Mouse (Mus musculus) thymus, postnatal 10 days (tissue): ENCODE measurements around the gene Olfr510.
"Not testable (repeated sequence)": the region's sequence is repeated elsewhere in the genome, so short reads cannot be mapped to it uniquely, and the experiment has no call there.

Experiments
- DNase-seq, 2 experiments: peaks; one replicate each; pipeline ENCODE4 v3.0.0; 2021; ENCODE audit warnings: low spot score in 2 of 2

Olfr510 gene

GRCm38 (mm10) chr7:108666118-108666517 lies at the start of gene Olfr510:
Gene Olfr510 (plus strand): TSS chr7:108666418.
- DNase-seq, result no peak

- not testable (repeated sequence) for DNase-seq
Measured at GRCm38 (mm10) chr7:108616781-108617180, 49.4 kb upstream of the Olfr510 start.

- no peak for DNase-seq
Measured at GRCm38 (mm10) chr7:108621514-108621913, 44.7 kb upstream of the Olfr510 start, which contains the start of gene Olfr507. Gene Olfr507 (plus strand): TSS chr7:108621814.

- DNase-seq, result no peak
Measured at GRCm38 (mm10) chr7:108629694-108630093, 36.5 kb upstream of the Olfr510 start, which contains the start of gene Olfr508. Gene Olfr508 (plus strand): TSS chr7:108629994.

DNA sequence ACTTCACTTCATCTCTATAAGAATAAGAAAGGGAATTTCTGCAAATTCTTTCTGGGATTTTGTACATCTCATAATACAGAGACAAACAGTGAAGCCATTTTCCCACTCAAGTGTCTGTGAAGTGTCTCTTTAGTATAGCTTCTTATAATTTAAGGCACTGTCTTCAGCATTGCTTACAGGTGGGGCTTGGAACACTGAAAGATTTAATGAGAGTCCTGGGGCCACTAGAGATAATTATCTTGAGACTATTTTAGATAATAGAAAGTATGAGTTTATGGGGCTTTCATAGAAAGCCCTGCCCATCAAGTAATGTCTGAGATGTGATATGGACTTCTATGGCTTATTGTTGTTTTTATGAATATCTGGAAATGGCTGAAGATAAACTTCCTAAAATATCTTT lies 14.4 kb upstream of the Olfr510 start, which contains the start of gene Olfr509:
TSS of gene Olfr509 (minus strand) at position 101 of the 400 bp plus-strand sequence.
- no peak for DNase-seq

- DNase-seq, result no peak
Measured at GRCm38 (mm10) chr7:108662419-108662818, 3.8 kb upstream of the Olfr510 start.

DNA sequence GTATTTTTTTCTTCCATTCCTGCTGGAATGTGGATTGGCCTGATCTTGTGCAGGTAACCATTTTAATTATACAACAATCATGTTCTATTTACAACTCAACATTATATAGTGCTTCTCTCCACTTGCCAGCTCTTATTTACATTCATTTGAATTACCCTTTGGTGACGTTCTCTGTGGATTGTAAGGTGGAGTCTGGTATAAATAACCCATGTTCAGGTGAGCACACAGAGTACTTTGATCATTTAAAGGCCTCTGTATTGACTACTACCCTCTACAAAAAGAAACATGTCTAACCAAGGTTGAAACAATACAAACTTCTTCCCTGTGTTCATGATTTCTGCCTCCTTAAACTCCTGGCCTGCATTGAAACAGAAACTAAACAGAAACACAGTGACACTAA lies 4.8 kb downstream of the Olfr510 start:
- DNase-seq, result no peak

- no peak for DNase-seq
Measured at GRCm38 (mm10) chr7:108678886-108679285, 12.7 kb downstream of the Olfr510 start.

DNA sequence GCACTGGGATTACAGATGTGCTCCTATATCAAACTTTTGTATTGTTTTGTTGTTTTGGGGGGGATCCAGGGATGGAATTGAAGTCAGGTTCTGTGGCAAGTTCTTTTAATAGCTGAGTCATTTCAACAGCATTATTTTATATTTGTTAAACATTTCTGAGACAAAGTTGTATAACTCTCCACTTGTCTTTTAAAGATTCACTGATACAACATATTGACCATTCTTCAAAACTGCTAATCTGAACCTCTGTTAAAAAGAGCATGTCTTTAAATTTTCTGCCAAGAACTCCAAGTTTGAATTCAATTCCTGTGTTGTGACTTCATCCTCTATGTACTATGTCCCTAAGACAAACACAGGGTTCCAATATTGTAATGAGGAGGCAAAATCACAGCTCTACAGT lies 46.8 kb downstream of the Olfr510 start, which contains the start of gene Olfr512:
TSS of gene Olfr512 (plus strand) at position 301 of the 400 bp plus-strand sequence.
- DNase-seq, result no peak
